Mouse (Mus musculus) forebrain, embryonic 16.5 days (tissue): ENCODE measurements around the gene Gpx4. TPM values are rescaled to one million over a fixed set of nuclear protein-coding genes. Genes with fewer than 3 reads are reported as not detected.
A peak's percentile ranks its signal among the peaks of the same experiment; 100 is the strongest.

Source experiments
- ATAC-seq: fragments of 200-750 bp; cut with Nextera tagmentation; 2 replicates; pipeline ENCODE4 v1.8.0; 2017; ENCODE audit warnings: mild to moderate bottlenecking, moderate library complexity
- H3K27ac ChIP-seq: fragments of 300-500 bp; sonication (generic); 2 replicates; pipeline ENCODE4 v1.5.1; 2014; ENCODE audit warnings: low read length, control low read depth
- H3K27me3 ChIP-seq: fragments of 300-500 bp; sonication (generic); replicated peaks from 2 replicates; pipeline ENCODE4 v1.6.1; 2014; ENCODE audit warnings: low read length; ENCODE audit not compliant: control insufficient read depth, insufficient read depth
- H3K36me3 ChIP-seq: fragments of 300-500 bp; sonication (generic); 2 replicates; pipeline ENCODE4 v1.6.1; 2014; ENCODE audit not compliant: control insufficient read depth, insufficient read depth
- H3K4me1 ChIP-seq: fragments of 300-500 bp; sonication (generic); replicated peaks from 2 replicates; pipeline ENCODE4 v1.6.1; 2014; ENCODE audit warnings: low read length; ENCODE audit not compliant: control insufficient read depth, insufficient read depth
- H3K4me2 ChIP-seq: fragments of 300-500 bp; sonication (generic); 2 replicates; pipeline ENCODE4 v1.6.1; 2014; ENCODE audit warnings: mild to moderate bottlenecking, low read length, control low read depth
- H3K4me3 ChIP-seq: fragments of 300-500 bp; sonication (generic); replicated peaks from 2 replicates; pipeline ENCODE4 v1.5.1; 2014; ENCODE audit warnings: mild to moderate bottlenecking, low read length, control low read depth
- H3K9ac ChIP-seq: fragments of 300-500 bp; sonication (generic); replicated peaks from 2 replicates; pipeline ENCODE4 v1.6.1; 2014; ENCODE audit warnings: low read depth, low read length, control low read depth
- H3K9me3 ChIP-seq: fragments of 300-500 bp; sonication (generic); 2 replicates; pipeline ENCODE4 v1.6.1; 2016; ENCODE audit warnings: low read length; ENCODE audit not compliant: control insufficient read depth
- WGBS: fragments of 180-500 bp; shearing (Covaris S2); extraction: QIAGEN DNeasy Blood & Tissue Kit; methylation state at CpG from one replicate; pipeline ENCODE4 v1.1.7; 2014; 5-methylcytosine and 5-hydroxymethylcytosine counted together
- polyA plus RNA-seq: library from polyadenylated mRNA; unstranded; fragments of >200 nt; fragmentation: Nextera tagmentation; extraction: Ambion mirVana; gene quantifications from 2 replicates; pipeline ENCODE4 v1.2.1, GENCODE M21; 2015

The Gpx4 gene
- polyA plus RNA-seq, 1 experiment from 2014 or later, result 475 TPM

- Histone ChIP-seq H3K9me3 (no peaks in the 10 kb centered on the region), H3K27me3 (no peaks in the 10 kb centered on the region), H3K4me1 (peaks cover 17% of the 10 kb centered on the region), H3K27ac (peak overlapping the region; percentile 49), H3K4me2 (peak overlapping the region; percentile 93), H3K4me3 (peak overlapping the region; percentile 95), H3K9ac (peak overlapping the region; percentile 96), H3K36me3 (no peaks in the 10 kb centered on the region)
- WGBS, result 0% methylated on average over 45 of the region's 59 CpGs
- ATAC-seq, result peak; percentile 93
Measured at GRCm38 (mm10) chr10:80102216-80102915, 55.4 kb downstream of the Gpx4 start.

- 0 out of 2 replicates have a peak, but pooled peaks have one; percentile 4 for ATAC-seq
- H3K4me3 ChIP-seq, result no peak overlapping the region
- no peak overlapping the region for H3K9ac ChIP-seq
- 82% methylated on average over 2 of the region's 2 CpGs for WGBS
- no peaks in the 10 kb centered on the region for H3K36me3 ChIP-seq
- peak overlapping the region; percentile 49 for H3K27ac ChIP-seq
- no peaks in the 10 kb centered on the region for H3K27me3 ChIP-seq
- no peak overlapping the region for H3K4me2 ChIP-seq
- H3K4me1 ChIP-seq, result peaks cover 13% of the 10 kb centered on the region
- no peaks in the 10 kb centered on the region for H3K9me3 ChIP-seq
Measured at GRCm38 (mm10) chr10:80103032-80103431, 56.1 kb downstream of the Gpx4 start.

- Histone ChIP-seq H3K4me2 (no peak overlapping the region), H3K4me3 (no peak overlapping the region), H3K4me1 (peaks cover 13% of the 10 kb centered on the region), H3K36me3 (no peaks in the 10 kb centered on the region), H3K9me3 (no peaks in the 10 kb centered on the region), H3K27me3 (no peaks in the 10 kb centered on the region), H3K27ac (no peak overlapping the region), H3K9ac (no peak overlapping the region)
- WGBS, result 82% methylated on average over 3 of the region's 3 CpGs
- ATAC-seq, result no peak
Measured at GRCm38 (mm10) chr10:80104181-80104580, 57.2 kb downstream of the Gpx4 start.

GRCm38 (mm10) chr10:80105460-80105859, 58.5 kb downstream of the Gpx4 start, which contains the start of gene Sbno2:
TSS of gene Sbno2 (minus strand) at chr10:80105571.
- Histone ChIP-seq H3K4me2 (no peak within 1 kb of the TSS), H3K9ac (no peak within 1 kb of the TSS), H3K27me3 (no peaks in the 10 kb centered on the region), H3K36me3 (no peaks in the 10 kb centered on the region), H3K27ac (no peak within 1 kb of the TSS), H3K4me1 (peaks cover 13% of the 10 kb centered on the region), H3K9me3 (no peaks in the 10 kb centered on the region), H3K4me3 (no peak within 1 kb of the TSS)
- 64% methylated on average over 5 of the region's 5 CpGs for WGBS
- no peak for ATAC-seq

GRCm38 (mm10) chr10:80105926-80106325, 59.0 kb downstream of the Gpx4 start:
- Histone ChIP-seq H3K4me1 (peaks cover 13% of the 10 kb centered on the region), H3K9me3 (no peaks in the 10 kb centered on the region), H3K4me3 (no peak overlapping the region), H3K9ac (no peak overlapping the region), H3K27me3 (no peaks in the 10 kb centered on the region), H3K36me3 (no peaks in the 10 kb centered on the region), H3K4me2 (no peak overlapping the region), H3K27ac (no peak overlapping the region)
- 81% methylated on average over 5 of the region's 5 CpGs for WGBS
- no peak for ATAC-seq

Other genes starting within 250 kb of the Gpx4 start
- 0.48 and 1.2 TPM in 2 replicates for gene Misp, start 226.2 kb upstream of the Gpx4 start, polyA plus RNA-seq
- gene Ptbp1, start 192.7 kb upstream of the Gpx4 start, polyA plus RNA-seq, result 98.3 and 107 TPM in 2 replicates
- gene Prtn3, start 172.7 kb upstream of the Gpx4 start, polyA plus RNA-seq, result 12.4 and 15.3 TPM in 2 replicates
- gene Plppr3, start 172.5 kb upstream of the Gpx4 start, polyA plus RNA-seq, result 415 and 495 TPM in 2 replicates
- not detected in 2 replicates for gene Elane, start 160.9 kb upstream of the Gpx4 start, polyA plus RNA-seq
- gene Cfd, start 156.3 kb upstream of the Gpx4 start, polyA plus RNA-seq, result not detected in 2 replicates
- gene Med16, start 138.2 kb upstream of the Gpx4 start, polyA plus RNA-seq, result 53.8 and 54.0 TPM in 2 replicates
- gene Gm26602, start 136.3 kb upstream of the Gpx4 start, polyA plus RNA-seq, result 17.7 and 36.3 TPM in 2 replicates
- gene Kiss1r, start 130.2 kb upstream of the Gpx4 start, polyA plus RNA-seq, result 2.7 and 3.6 TPM in 2 replicates
- gene R3hdm4, start 126.0 kb upstream of the Gpx4 start, polyA plus RNA-seq, result 289 and 309 TPM in 2 replicates
- 2.4 and 3.5 TPM in 2 replicates for gene Arid3a, start 120.1 kb upstream of the Gpx4 start, polyA plus RNA-seq
- gene Wdr18, start 87.0 kb upstream of the Gpx4 start, polyA plus RNA-seq, result 81.8 and 97.7 TPM in 2 replicates
- gene Grin3b, start 76.5 kb upstream of the Gpx4 start, polyA plus RNA-seq, result 0.29 and 0.60 TPM in 2 replicates
- 12.3 and 12.8 TPM in 2 replicates for gene Tmem259, start 62.8 kb upstream of the Gpx4 start, polyA plus RNA-seq
- 30.5 and 31.3 TPM in 2 replicates for gene Cnn2, start 58.6 kb upstream of the Gpx4 start, polyA plus RNA-seq
- gene Abca7, start 50.7 kb upstream of the Gpx4 start, polyA plus RNA-seq, result 3.9 and 4.7 TPM in 2 replicates
- gene Arhgap45, start 30.5 kb upstream of the Gpx4 start, polyA plus RNA-seq, result 1.2 and 1.8 TPM in 2 replicates
- 173 and 178 TPM in 2 replicates for gene Polr2e, start 7.4 kb upstream of the Gpx4 start, polyA plus RNA-seq
- gene Sbno2, start 58.4 kb downstream of the Gpx4 start, polyA plus RNA-seq, result 13.1 and 14.9 TPM in 2 replicates
- gene Stk11, start 68.6 kb downstream of the Gpx4 start, polyA plus RNA-seq, result 18.0 and 19.7 TPM in 2 replicates
- 404 and 433 TPM in 2 replicates for gene Atp5d, start 91.5 kb downstream of the Gpx4 start, polyA plus RNA-seq
- gene Cbarp, start 93.7 kb downstream of the Gpx4 start, polyA plus RNA-seq, result 33.0 and 44.5 TPM in 2 replicates
- 26.5 and 30.9 TPM in 2 replicates for gene Midn, start 101.1 kb downstream of the Gpx4 start, polyA plus RNA-seq
- gene Cirbp, start 118.8 kb downstream of the Gpx4 start, polyA plus RNA-seq, result 318 and 335 TPM in 2 replicates
- gene 1600002K03Rik, start 125.8 kb downstream of the Gpx4 start, polyA plus RNA-seq, result 8.5 and 10.6 TPM in 2 replicates
- gene Efna2, start 132.3 kb downstream of the Gpx4 start, polyA plus RNA-seq, result 24.8 and 25.4 TPM in 2 replicates
- gene Mum1, start 179.3 kb downstream of the Gpx4 start, polyA plus RNA-seq, result 49.0 and 55.4 TPM in 2 replicates
- 236 and 272 TPM in 2 replicates for gene Ndufs7, start 202.0 kb downstream of the Gpx4 start, polyA plus RNA-seq
- gene Gamt, start 213.8 kb downstream of the Gpx4 start, polyA plus RNA-seq, result 22.7 and 24.6 TPM in 2 replicates
- gene Dazap1, start 214.3 kb downstream of the Gpx4 start, polyA plus RNA-seq, result 61.3 and 61.8 TPM in 2 replicates
- gene Rps15, start 245.3 kb downstream of the Gpx4 start, polyA plus RNA-seq, result 531 and 538 TPM in 2 replicates
- 222 and 234 TPM in 2 replicates for gene Apc2, start 248.8 kb downstream of the Gpx4 start, polyA plus RNA-seq